Mouse (Mus musculus) MEL (cell line): ENCODE data around the gene Clpsl2. TPM values are rescaled to one million over a fixed set of nuclear protein-coding genes. Genes with fewer than 3 reads are reported as not detected.

ENCODE experiments used
- DNase-seq: peaks from one replicate; pipeline ENCODE4 v3.0.0; 2011; ENCODE audit warnings: low read depth, low spot score
- H3K27ac ChIP-seq: 2 replicates; pipeline ENCODE4 v1.5.1; 2012; ENCODE audit warnings: low read depth, mild to moderate bottlenecking, control low read depth, low read length, moderate library complexity; ENCODE audit not compliant: control insufficient read depth
- H3K27me3 ChIP-seq, 2 experiments: fragments of 150-350 bp in 1 of 2; sonication (generic) in 1 of 2; 2 replicates each; pipeline ENCODE4 v1.6.1; 2012; ENCODE audit warnings: low read length in 2 of 2, mild to moderate bottlenecking in 2 of 2, improper control_type of control experiment in 1 of 2, moderate library complexity in 1 of 2; ENCODE audit not compliant: insufficient read depth in 2 of 2, control insufficient read depth in 1 of 2
- H3K36me3 ChIP-seq, 2 experiments: 2 replicates each; pipeline ENCODE4 v1.6.1; 2012 to 2014; ENCODE audit warnings: low read length in 2 of 2, improper control_type of control experiment in 1 of 2, inconsistent platforms in 1 of 2, mild to moderate bottlenecking in 1 of 2; ENCODE audit not compliant: insufficient read depth in 2 of 2, control insufficient read depth in 1 of 2
- H3K4me1 ChIP-seq, 2 experiments: fragments of 150-350 bp in 1 of 2; sonication (generic) in 1 of 2; 2 replicates each; pipeline ENCODE4 v1.6.1; 2012; ENCODE audit warnings: low read length in 2 of 2, improper control_type of control experiment in 1 of 2, mild to moderate bottlenecking in 1 of 2; ENCODE audit not compliant: insufficient read depth in 2 of 2, control insufficient read depth in 1 of 2
- H3K4me3 ChIP-seq, 2 experiments: fragments of 150-350 bp in 1 of 2; sonication (generic) in 1 of 2; 2 replicates each; pipeline ENCODE4 v1.5.1; 2012; ENCODE audit warnings: low read depth in 2 of 2, low read length in 2 of 2, mild to moderate bottlenecking in 2 of 2, moderate library complexity in 2 of 2, control low read depth in 1 of 2, improper control_type of control experiment in 1 of 2; ENCODE audit not compliant: control insufficient read depth in 1 of 2, insufficient read depth in 1 of 2
- H3K79me2 ChIP-seq: 2 replicates; pipeline ENCODE4 v1.6.1; 2012; ENCODE audit warnings: mild to moderate bottlenecking, low read length, moderate library complexity; ENCODE audit not compliant: control insufficient read depth, poor library complexity, insufficient read depth
- H3K9ac ChIP-seq: 2 replicates; pipeline ENCODE4 v1.6.1; 2012; ENCODE audit warnings: low read depth, mild to moderate bottlenecking, control low read depth, low read length, moderate library complexity; ENCODE audit not compliant: control insufficient read depth, poor library complexity, severe bottlenecking
- H3K9me3 ChIP-seq: fragments of 150-350 bp; sonication (generic); replicated peaks from 2 replicates; pipeline ENCODE4 v1.6.1; 2012; ENCODE audit warnings: mild to moderate bottlenecking, low read length, improper control_type of control experiment, moderate library complexity; ENCODE audit not compliant: insufficient read depth
- EP300 ChIP-seq, 2 experiments: IDR thresholded peaks; 2 replicates each; pipeline ENCODE4 v1.6.1; 2011; ENCODE audit warnings: improper control_type of control experiment in 2 of 2, low read length in 2 of 2, low read depth in 1 of 2, mild to moderate bottlenecking in 1 of 2
- GATA1 ChIP-seq: IDR thresholded peaks from 2 replicates; pipeline ENCODE4 v1.6.1; 2011; ENCODE audit warnings: low read depth, low read length, improper control_type of control experiment
- MXI1 ChIP-seq: IDR thresholded peaks from 2 replicates; pipeline ENCODE4 v1.6.1; 2011; ENCODE audit warnings: mild to moderate bottlenecking, low read depth, low read length, improper control_type of control experiment
- MYB ChIP-seq: IDR thresholded peaks from 2 replicates; pipeline ENCODE4 v1.6.1; 2011; ENCODE audit warnings: mild to moderate bottlenecking, low read depth, low read length, improper control_type of control experiment
- POLR2AphosphoS2 ChIP-seq: IDR thresholded peaks from 2 replicates; pipeline ENCODE4 v1.6.1; 2011; ENCODE audit warnings: low read length, improper control_type of control experiment
- RCOR1 ChIP-seq: IDR thresholded peaks from 2 replicates; pipeline ENCODE4 v1.6.1; 2012; ENCODE audit warnings: low read depth, mild to moderate bottlenecking, inconsistent platforms, low read length, improper control_type of control experiment
- SMC3 ChIP-seq: IDR thresholded peaks from 2 replicates; pipeline ENCODE4 v1.6.1; 2011; ENCODE audit warnings: low read depth, low read length, improper control_type of control experiment
- TAL1 ChIP-seq: IDR thresholded peaks from 2 replicates; pipeline ENCODE4 v1.6.1; 2012; ENCODE audit warnings: mild to moderate bottlenecking, inconsistent platforms, low read length, moderate library complexity, mixed read lengths
- USF2 ChIP-seq, 2 experiments: IDR thresholded peaks; 2 replicates each; pipeline ENCODE4 v1.6.1; 2011 to 2012; ENCODE audit warnings: improper control_type of control experiment in 2 of 2, low read length in 2 of 2, borderline replicate concordance in 1 of 2, inconsistent platforms in 1 of 2, low read depth in 1 of 2, mild to moderate bottlenecking in 1 of 2; ENCODE audit not compliant: insufficient read depth in 1 of 2
- ZNF384 ChIP-seq: IDR thresholded peaks from 2 replicates; pipeline ENCODE4 v1.6.1; 2012; ENCODE audit warnings: low read depth, mild to moderate bottlenecking, inconsistent platforms, low read length, improper control_type of control experiment
- polyA plus RNA-seq, 2 experiments: library from polyadenylated mRNA; stranded (reverse) in 1 of 2; unstranded in 1 of 2; fragments of >175 nt in 1 of 2; fragments of >200 nt in 1 of 2; gene quantifications; 2 replicates each; pipeline versions ENCODE4 v1.2.1 to v1.2.4; 2012; ENCODE audit warnings: low replicate concordance in 2 of 2, low read depth in 1 of 2; ENCODE audit not compliant: insufficient read length in 2 of 2, insufficient read depth in 1 of 2, missing spikeins in 1 of 2
- total RNA-seq: library from RNA; depleted of rRNA; stranded (reverse); fragments of 300-350 nt; gene quantifications from 2 replicates; pipeline ENCODE4 v1.2.3, GENCODE M21; 2012

Gene Clpsl2
- total and polyA plus RNA-seq, 3 experiments = not detected

GRCm38 (mm10) chr17:28510445-28511342, 38.5 kb upstream of the Clpsl2 start:
- no peak overlapping the region for H3K4me3 ChIP-seq
- no peak for DNase-seq
- H3K36me3 ChIP-seq = no peaks in the 10 kb centered on the region; a peak in 1 of 4 replicates
- TF ChIP-seq MXI1 (no peak), EP300 (IDR thresholded peaks at IDR 0.05; ENCODE audit: low read depth in 1 of 2, low read length in 2 of 2) (no peak), SMC3 (no peak)
- TF ChIP-seq, all 39 proteins: peak for 0
- Histone ChIP-seq H3K27me3 (no peaks in the 10 kb centered on the region), H3K79me2 (no peaks in the 10 kb centered on the region), H3K4me1 (peaks cover 0 to 4% of the 10 kb centered on the region in 2 experiments; a peak in 2 of 4 replicates), H3K9ac (no peak overlapping the region), H3K27ac (no peak overlapping the region), H3K9me3 (no peaks in the 10 kb centered on the region)

DNA sequence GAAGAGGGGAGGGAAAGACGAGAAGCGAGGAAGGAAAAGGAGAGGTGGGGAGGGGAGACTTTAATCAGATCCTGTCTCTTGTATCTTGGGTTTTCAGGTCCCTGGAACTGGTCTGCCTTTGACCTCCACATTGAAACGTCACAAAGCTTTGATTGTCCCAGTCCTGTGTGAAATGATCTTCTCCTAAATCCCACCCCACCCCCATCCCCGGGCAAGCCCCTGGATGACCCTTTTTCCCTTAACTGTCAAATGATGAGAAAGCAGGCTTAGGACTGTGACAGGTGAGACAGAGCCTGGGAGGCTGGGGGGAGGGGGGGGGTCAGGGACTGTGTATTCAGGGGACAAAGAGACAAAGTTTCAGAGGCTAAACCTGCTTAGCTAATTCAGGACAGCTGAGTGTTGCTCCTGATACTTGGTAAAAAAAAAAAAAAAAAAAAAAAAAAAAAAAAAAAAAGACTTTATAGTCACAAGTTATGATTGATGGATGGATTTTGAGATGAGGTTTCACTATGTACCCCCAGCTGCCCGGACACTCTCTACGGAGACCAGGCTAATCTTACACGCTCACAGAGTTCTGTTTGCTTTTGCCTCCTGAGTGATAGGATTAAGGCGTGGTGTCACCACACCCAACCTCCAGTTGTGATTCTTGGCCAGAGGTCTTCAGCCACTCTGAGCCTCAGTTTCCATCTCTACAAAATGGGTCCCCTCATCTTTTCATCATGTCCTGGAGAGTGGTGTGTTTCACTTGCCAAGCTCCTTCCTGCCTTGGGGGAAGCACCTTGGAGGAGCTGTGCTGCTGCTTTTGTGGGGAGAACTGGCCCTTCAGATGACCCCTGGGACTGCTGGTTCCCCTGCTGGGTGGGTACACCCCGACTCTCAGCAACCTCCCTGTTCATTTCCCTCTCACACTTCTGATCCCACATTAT, 37.3 kb upstream of the Clpsl2 start:
- Histone ChIP-seq H3K9ac (no peak overlapping the region), H3K27ac (no peak overlapping the region), H3K9me3 (no peaks in the 10 kb centered on the region), H3K36me3 (peaks cover 0 to 3% of the 10 kb centered on the region in 2 experiments; a peak in 1 of 4 replicates), H3K79me2 (no peaks in the 10 kb centered on the region), H3K27me3 (no peaks in the 10 kb centered on the region), H3K4me3 (no peak overlapping the region), H3K4me1 (peaks cover 0 to 11% of the 10 kb centered on the region in 2 experiments; a peak in 2 of 4 replicates)
- DNase-seq = peak; percentile 35
- TF ChIP-seq ZNF384 (peak; percentile 73), MYB (no peak), EP300 (IDR thresholded peaks at IDR 0.05; ENCODE audit: low read depth in 1 of 2, low read length in 2 of 2) (peak in 1 of 2 experiments; percentile 45; a peak in 2 of 4 replicates), TAL1 (no peak), USF2 (IDR thresholded peaks at IDR 0.05; ENCODE audit: borderline replicate concordance in 1 of 2, insufficient read depth in 1 of 2, low read depth in 1 of 2, low read length in 2 of 2) (no peak), GATA1 (0 out of 2 replicates have a peak, but pooled peaks have one; percentile 10), RCOR1 (peak; percentile 54; the same call in 1 of the 2 replicates), POLR2AphosphoS2 (no peak)
